Mouse (Mus musculus) forebrain, embryonic 14.5 days (tissue): ENCODE results near the gene Pptc7. TPM values are rescaled to one million over a fixed set of nuclear protein-coding genes. Genes with fewer than 3 reads are reported as not detected.

Experiments
- ATAC-seq: fragments of 200-750 bp; cut with Nextera tagmentation; 2 replicates; pipeline ENCODE4 v1.8.0; 2017; ENCODE audit warnings: mild to moderate bottlenecking, moderate library complexity
- DNase-seq: peaks from one replicate; pipeline ENCODE4 v3.0.0-alpha.2; 2015; ENCODE audit warnings: low spot score
- H3K27ac ChIP-seq: fragments of 300-500 bp; sonication (generic); 2 replicates; pipeline ENCODE4 v1.5.1; 2014; ENCODE audit warnings: low read depth, mild to moderate bottlenecking, control low read depth, low read length, moderate library complexity
- H3K27me3 ChIP-seq: fragments of 300-500 bp; sonication (generic); replicated peaks from 2 replicates; pipeline ENCODE4 v1.6.1; 2014; ENCODE audit warnings: low read length, control low read depth, mixed read lengths; ENCODE audit not compliant: control insufficient read depth, insufficient read depth
- H3K36me3 ChIP-seq: fragments of 300-500 bp; sonication (generic); 2 replicates; pipeline ENCODE4 v1.6.1; 2014; ENCODE audit warnings: low read length, control low read depth; ENCODE audit not compliant: control insufficient read depth, insufficient read depth
- H3K4me1 ChIP-seq: fragments of 300-500 bp; sonication (generic); 2 replicates; pipeline ENCODE4 v1.6.1; 2014; ENCODE audit warnings: antibody characterized with exemption, low read length, control low read depth; ENCODE audit not compliant: control insufficient read depth, insufficient read depth
- H3K4me2 ChIP-seq: fragments of 300-500 bp; sonication (generic); 2 replicates; pipeline ENCODE4 v1.6.1; 2014; ENCODE audit warnings: mild to moderate bottlenecking, control low read depth, low read length
- H3K4me3 ChIP-seq: fragments of 300-500 bp; sonication (generic); 2 replicates; pipeline ENCODE4 v1.5.1; 2014; ENCODE audit warnings: low read depth, low read length, control low read depth
- H3K9ac ChIP-seq: fragments of 300-500 bp; sonication (generic); 2 replicates; pipeline ENCODE4 v1.6.1; 2014; ENCODE audit warnings: mild to moderate bottlenecking, low read length, control low read depth, moderate library complexity
- H3K9me3 ChIP-seq: fragments of 300-500 bp; sonication (generic); replicated peaks from 2 replicates; pipeline ENCODE4 v1.6.1; 2016; ENCODE audit warnings: low read length, control low read depth, mixed read lengths; ENCODE audit not compliant: control insufficient read depth
- WGBS: fragments of 180-500 bp; shearing (Covaris S2); extraction: QIAGEN DNeasy Blood & Tissue Kit; methylation state at CpG from one replicate; pipeline ENCODE4 v1.1.7; 2014; 5-methylcytosine and 5-hydroxymethylcytosine counted together
- polyA plus RNA-seq: library from polyadenylated mRNA; unstranded; fragments of >200 nt; fragmentation: Nextera tagmentation; extraction: Ambion mirVana; gene quantifications from 2 replicates; pipeline ENCODE4 v1.2.1, GENCODE M21; 2014

The Pptc7 gene
- polyA plus RNA-seq, 1 experiment from 2014 or later = 5.2 TPM

DNA sequence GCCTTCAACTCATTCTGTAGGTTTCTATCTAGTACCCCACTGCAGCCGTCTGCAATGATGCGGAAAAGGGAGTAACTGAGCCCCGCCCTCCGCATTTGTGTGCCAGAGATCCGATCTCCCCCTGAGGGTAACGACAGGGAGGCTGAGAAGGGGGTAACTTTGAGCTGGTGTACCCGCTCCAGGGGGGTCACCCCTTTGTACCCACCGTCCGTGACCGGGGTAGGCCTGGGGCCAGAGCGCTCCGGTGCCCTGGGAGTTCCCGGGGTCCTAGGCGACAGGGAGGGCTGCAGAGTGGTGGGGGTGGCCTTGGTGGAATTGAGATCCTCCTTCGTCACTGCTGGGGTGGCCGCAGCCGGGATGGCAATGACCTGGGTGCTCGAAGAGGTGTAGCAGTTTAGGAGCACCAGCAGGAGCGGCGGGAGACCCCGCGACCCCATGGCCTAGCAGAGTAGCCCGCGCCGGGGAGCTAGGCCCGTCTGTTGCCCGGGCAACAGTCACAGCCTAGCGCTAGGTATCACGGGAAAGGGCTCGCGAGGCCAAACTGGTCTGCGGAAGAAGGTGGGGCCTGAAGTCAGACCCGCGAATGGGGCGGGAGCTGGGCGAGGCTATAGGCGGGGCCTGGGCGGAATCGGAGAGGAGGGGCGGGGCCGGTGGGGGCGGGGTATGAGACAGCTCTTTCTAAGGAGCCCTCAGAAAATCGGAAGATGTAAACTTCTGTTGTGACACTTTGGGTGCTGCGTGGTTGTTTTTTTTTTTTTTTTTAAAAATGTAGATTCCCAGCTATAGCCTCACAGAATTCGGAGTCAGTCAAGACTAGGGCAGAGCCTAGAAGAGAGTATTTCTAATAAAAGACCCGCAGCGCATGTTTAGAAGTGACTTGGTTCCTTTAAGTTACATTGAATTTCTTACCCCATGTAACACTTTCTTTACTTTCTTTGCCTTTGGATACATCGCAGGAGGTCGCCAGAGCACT lies 19.9 kb upstream of the Pptc7 start, which contains the start of gene Tctn1:
TSS of gene Tctn1 (minus strand) at position 528 of the 973 bp plus-strand sequence.
- 2% methylated on average over 49 of the region's 49 CpGs for WGBS

DNA sequence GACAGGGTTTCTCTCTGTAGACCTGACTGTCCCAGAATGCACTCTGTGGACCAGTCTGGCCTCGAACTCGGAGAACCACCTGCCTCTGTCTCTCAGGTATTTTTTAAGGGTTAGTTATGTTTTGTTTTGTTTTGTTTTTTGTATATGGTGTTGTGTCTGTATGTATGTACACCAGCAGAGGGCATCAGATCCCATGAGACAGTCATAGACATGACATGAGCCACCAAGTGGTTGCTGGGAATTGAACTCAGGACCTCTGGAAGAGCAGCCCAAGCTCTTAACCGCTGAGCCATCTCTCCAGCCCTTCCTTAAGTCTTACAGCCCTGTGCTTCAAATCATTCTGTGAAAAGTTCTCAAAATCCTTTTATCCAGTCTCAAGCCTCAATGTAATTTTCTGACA lies 19.0 kb upstream of the Pptc7 start:
- H3K36me3 ChIP-seq = no peaks in the 10 kb centered on the region
- no peaks in the 10 kb centered on the region for H3K9me3 ChIP-seq
- no peak overlapping the region for H3K4me2 ChIP-seq
- H3K4me1 ChIP-seq = peaks cover 6% of the 10 kb centered on the region
- H3K27me3 ChIP-seq = no peaks in the 10 kb centered on the region
- H3K27ac ChIP-seq = no peak overlapping the region
- H3K4me3 ChIP-seq = no peak overlapping the region
- WGBS = 78% methylated on average over 3 of the region's 3 CpGs
- DNase-seq (no peak), ATAC-seq (no peak)
- no peak overlapping the region for H3K9ac ChIP-seq

More for the DNA sequence above, 19.9 kb upstream of the Pptc7 start, which contains the start of gene Tctn1:
- Histone ChIP-seq H3K27me3 (no peaks in the 10 kb centered on the region), H3K4me1 (peaks cover 6% of the 10 kb centered on the region), H3K27ac (peak within 1 kb of the TSS; percentile 63; the same call in 1 of the 2 replicates), H3K9ac (peak within 1 kb of the TSS; percentile 87), H3K36me3 (peaks cover 6% of the 10 kb centered on the region; the same call in 1 of the 2 replicates), H3K4me3 (peak within 1 kb of the TSS; percentile 75), H3K9me3 (no peaks in the 10 kb centered on the region), H3K4me2 (peak within 1 kb of the TSS; percentile 74)
- ATAC-seq (peak; percentile 98), DNase-seq (peak; percentile 97)

DNA sequence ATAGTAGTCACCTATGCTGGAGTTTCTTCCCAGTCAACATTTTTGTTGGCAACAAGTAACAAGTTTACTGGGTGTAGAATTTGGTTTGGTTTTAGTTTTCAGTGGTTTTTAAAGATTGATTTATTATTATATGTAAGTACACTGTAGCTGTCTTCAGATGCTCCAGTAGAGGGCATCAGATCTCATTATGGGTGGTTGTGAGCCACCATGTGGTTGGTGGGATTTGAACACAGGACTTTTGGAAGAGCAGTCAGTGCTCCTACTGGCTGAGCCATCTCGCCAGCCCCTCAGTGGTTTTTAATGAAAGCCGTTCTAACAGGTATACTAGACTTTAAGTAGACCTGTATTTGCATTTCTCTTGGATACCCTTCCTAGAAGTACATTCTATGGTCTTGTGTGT lies 18.2 kb upstream of the Pptc7 start:
- Histone ChIP-seq H3K27ac (no peak overlapping the region), H3K4me3 (no peak overlapping the region), H3K36me3 (no peaks in the 10 kb centered on the region), H3K9ac (no peak overlapping the region), H3K27me3 (no peaks in the 10 kb centered on the region), H3K4me2 (no peak overlapping the region), H3K9me3 (no peaks in the 10 kb centered on the region), H3K4me1 (peaks cover 6% of the 10 kb centered on the region)
- 91% methylated on average over 2 of the region's 2 CpGs for WGBS
- ATAC-seq (no peak), DNase-seq (no peak)

DNA sequence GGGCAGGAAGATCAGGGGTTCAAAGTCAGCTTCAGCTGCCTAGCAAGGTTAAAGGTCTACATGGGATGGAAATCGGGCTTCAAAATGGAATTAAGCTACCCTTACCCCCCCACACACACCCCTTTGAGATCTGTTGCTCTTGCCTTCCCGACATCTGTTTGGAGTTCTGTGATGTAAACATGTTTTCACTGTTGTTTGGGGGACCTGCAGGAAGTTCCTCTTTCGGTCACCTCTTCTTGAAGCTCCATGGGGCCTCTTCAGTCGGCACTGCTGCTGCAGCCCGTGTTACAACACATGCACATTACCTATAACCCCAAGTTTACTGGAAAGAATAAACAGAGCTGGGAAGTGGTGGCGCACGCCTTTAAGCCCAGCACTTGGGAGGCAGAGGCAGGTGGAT lies 17.0 kb upstream of the Pptc7 start:
- no peaks in the 10 kb centered on the region for H3K9me3 ChIP-seq
- no peak overlapping the region for H3K4me3 ChIP-seq
- no peak for ATAC-seq
- H3K27me3 ChIP-seq = no peaks in the 10 kb centered on the region
- H3K27ac ChIP-seq = no peak overlapping the region
- DNase-seq = no peak
- WGBS = 80% methylated on average over 7 of the region's 7 CpGs
- no peak overlapping the region for H3K9ac ChIP-seq
- no peak overlapping the region for H3K4me2 ChIP-seq
- H3K4me1 ChIP-seq = peaks cover 6% of the 10 kb centered on the region
- H3K36me3 ChIP-seq = no peaks in the 10 kb centered on the region

DNA sequence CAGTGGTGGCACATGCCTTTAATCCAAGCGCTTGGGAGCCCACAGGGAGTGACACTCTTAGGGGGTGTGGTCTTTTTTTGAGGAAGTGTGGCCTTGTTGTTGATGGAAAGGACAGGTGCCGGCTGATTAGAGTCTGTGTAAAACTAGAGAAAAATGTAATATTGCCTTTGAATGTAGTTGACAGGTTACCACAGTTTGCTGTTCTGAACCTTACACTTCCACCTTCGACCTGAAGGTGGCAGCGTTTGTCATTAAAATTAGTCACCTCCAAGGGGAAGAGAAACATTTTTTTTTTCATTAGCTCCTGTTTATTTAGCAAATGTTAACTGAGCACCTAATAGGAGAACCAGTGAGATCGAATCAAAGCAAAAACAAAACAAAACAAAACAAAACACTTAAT lies 16.3 kb upstream of the Pptc7 start:
- Histone ChIP-seq H3K27ac (no peak overlapping the region), H3K4me3 (no peak overlapping the region), H3K9me3 (no peaks in the 10 kb centered on the region), H3K36me3 (no peaks in the 10 kb centered on the region), H3K4me1 (peaks cover 6% of the 10 kb centered on the region), H3K9ac (no peak overlapping the region), H3K27me3 (no peaks in the 10 kb centered on the region), H3K4me2 (no peak overlapping the region)
- peak; percentile 80 for DNase-seq
- no peak for ATAC-seq
- WGBS = 31% methylated on average over 5 of the region's 5 CpGs

DNA sequence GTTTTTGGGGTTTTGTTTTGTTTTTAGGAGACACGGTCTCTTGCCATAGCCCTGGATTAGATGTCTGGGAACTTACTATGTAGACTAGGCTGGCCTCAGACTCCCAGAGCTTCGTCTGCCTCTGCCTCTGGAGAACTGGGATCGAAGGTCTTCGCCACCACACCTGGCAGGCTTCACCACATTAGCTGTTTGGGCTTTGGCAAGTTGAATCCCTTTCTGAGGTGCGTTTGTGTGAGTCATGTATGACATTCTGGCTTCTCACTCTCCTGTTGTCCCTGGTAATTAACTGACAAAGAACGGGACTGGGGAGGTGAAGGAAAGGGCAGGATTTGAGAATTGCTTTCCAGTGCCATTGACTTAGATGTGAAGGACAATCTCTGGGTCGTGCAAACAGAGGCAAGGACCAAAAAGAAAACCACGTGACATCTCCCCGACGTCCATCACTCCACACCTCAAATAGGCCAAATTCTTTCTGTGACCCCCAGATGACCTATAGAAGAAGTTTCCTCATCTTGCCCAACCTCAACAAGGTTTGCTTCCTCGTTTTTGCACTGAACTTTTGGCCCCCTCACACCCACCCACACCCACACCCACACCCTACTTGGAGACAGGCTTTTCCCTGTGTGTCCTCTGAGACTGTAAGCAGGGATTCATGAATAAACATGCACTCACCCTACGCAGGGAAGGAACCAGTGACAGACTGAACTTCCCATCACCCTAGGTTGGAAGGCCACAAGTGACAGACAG lies 15.1 kb upstream of the Pptc7 start:
- no peaks in the 10 kb centered on the region for H3K9me3 ChIP-seq
- H3K27me3 ChIP-seq = no peaks in the 10 kb centered on the region
- H3K27ac ChIP-seq = no peak overlapping the region
- H3K9ac ChIP-seq = no peak overlapping the region; the same call in 1 of the 2 replicates
- 77% methylated on average over 12 of the region's 12 CpGs for WGBS
- DNase-seq (no peak), ATAC-seq (no peak)
- no peak overlapping the region for H3K4me3 ChIP-seq
- H3K36me3 ChIP-seq = no peaks in the 10 kb centered on the region
- H3K4me1 ChIP-seq = no peaks in the 10 kb centered on the region
- no peak overlapping the region for H3K4me2 ChIP-seq

DNA sequence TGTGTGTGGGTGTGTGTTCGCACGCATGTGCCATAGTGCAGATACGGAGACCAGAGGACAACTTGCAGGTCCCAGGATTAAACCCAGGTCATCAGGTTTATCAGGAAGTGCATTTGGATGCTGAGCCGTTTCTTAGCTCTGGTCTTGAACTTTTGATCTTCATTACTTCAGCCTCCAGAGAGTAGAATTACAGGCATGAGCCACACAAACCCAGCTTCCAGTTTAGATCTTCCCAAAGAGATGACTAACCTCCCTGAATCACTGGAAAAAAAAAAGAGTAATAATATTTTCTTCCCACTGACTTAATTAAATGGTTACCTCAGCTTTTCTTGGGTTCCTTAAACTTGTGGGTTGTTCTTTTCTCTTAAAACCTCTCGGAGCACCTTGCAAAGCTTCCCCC lies 11.3 kb upstream of the Pptc7 start:
- Histone ChIP-seq H3K27ac (no peak overlapping the region), H3K36me3 (no peaks in the 10 kb centered on the region), H3K27me3 (no peaks in the 10 kb centered on the region), H3K9me3 (no peaks in the 10 kb centered on the region), H3K4me2 (no peak overlapping the region), H3K9ac (no peak overlapping the region), H3K4me3 (no peak overlapping the region), H3K4me1 (no peaks in the 10 kb centered on the region)
- WGBS = 91% methylated on average over 5 of the region's 5 CpGs
- ATAC-seq (no peak), DNase-seq (no peak)

DNA sequence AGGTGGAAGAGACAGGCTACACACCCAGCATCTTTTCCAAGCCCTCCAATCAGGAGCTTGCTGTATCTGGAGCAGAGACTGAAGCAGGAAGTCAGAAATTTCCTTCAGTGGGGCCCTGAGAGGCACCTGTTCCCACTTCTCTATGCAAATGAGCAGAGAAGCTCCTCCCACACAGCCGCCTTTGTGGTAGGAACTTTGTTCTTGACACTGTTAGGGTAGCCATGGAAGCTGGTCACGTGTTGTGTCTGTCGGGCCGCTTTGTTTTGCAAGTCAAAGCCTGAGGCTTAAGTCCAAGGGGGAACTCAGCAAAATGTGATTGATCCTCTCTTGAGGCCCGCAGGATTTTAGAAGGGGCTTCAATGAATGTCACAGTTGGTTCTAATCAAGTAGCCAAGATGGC lies 9.4 kb upstream of the Pptc7 start:
- no peak overlapping the region for H3K27ac ChIP-seq
- H3K9ac ChIP-seq = no peak overlapping the region
- no peaks in the 10 kb centered on the region for H3K36me3 ChIP-seq
- no peak overlapping the region for H3K4me3 ChIP-seq
- H3K9me3 ChIP-seq = no peaks in the 10 kb centered on the region
- ATAC-seq (no peak; the same call in 1 of the 2 replicates), DNase-seq (peak; percentile 49)
- H3K27me3 ChIP-seq = no peaks in the 10 kb centered on the region
- WGBS = 4% methylated on average over 5 of the region's 5 CpGs
- no peaks in the 10 kb centered on the region for H3K4me1 ChIP-seq
- no peak overlapping the region for H3K4me2 ChIP-seq
